Mouse (Mus musculus) hindbrain, postnatal 0 days (tissue): ENCODE results near the gene Pola1. TPM values are rescaled to one million over a fixed set of nuclear protein-coding genes. Genes with fewer than 3 reads are reported as not detected.

Experiments
- ATAC-seq: fragments of 200-750 bp; cut with Nextera tagmentation; 2 replicates; pipeline ENCODE4 v1.8.0; 2017; ENCODE audit warnings: mild to moderate bottlenecking, moderate TSS enrichment, moderate library complexity
- DNase-seq: peaks from one replicate; pipeline ENCODE4 v3.0.0-alpha.2; 2015; ENCODE audit warnings: low spot score
- H3K27ac ChIP-seq: fragments of 300-500 bp; sonication (generic); 2 replicates; pipeline ENCODE4 v1.5.1; 2014; ENCODE audit warnings: mild to moderate bottlenecking
- H3K27me3 ChIP-seq: fragments of 300-500 bp; sonication (generic); 2 replicates; pipeline ENCODE4 v1.6.1; 2014; ENCODE audit warnings: low read length, mixed read lengths; ENCODE audit not compliant: insufficient read depth
- H3K36me3 ChIP-seq: fragments of 300-500 bp; sonication (generic); 2 replicates; pipeline ENCODE4 v1.6.1; 2014; ENCODE audit warnings: low read length, mixed read lengths; ENCODE audit not compliant: insufficient read depth
- H3K4me1 ChIP-seq: fragments of 300-500 bp; sonication (generic); 2 replicates; pipeline ENCODE4 v1.6.1; 2014; ENCODE audit warnings: antibody characterized with exemption, low read length, mixed read lengths; ENCODE audit not compliant: insufficient read depth
- H3K4me2 ChIP-seq: fragments of 300-500 bp; sonication (generic); 2 replicates; pipeline ENCODE4 v1.6.1; 2014; ENCODE audit warnings: low read depth, mild to moderate bottlenecking, low read length, moderate library complexity, mixed read lengths
- H3K4me3 ChIP-seq: fragments of 300-500 bp; sonication (generic); 2 replicates; pipeline ENCODE4 v1.5.1; 2014; ENCODE audit warnings: low read length
- H3K9ac ChIP-seq: fragments of 300-500 bp; sonication (generic); replicated peaks from 2 replicates; pipeline ENCODE4 v1.6.1; 2014; ENCODE audit warnings: mild to moderate bottlenecking, low read length, moderate library complexity, mixed read lengths
- H3K9me3 ChIP-seq: fragments of 300-500 bp; sonication (generic); 2 replicates; pipeline ENCODE4 v1.6.1; 2016; ENCODE audit warnings: low read length, mixed read lengths
- CTCF ChIP-seq: IDR thresholded peaks from 2 replicates; pipeline ENCODE4 v1.5.1; 2016; ENCODE audit warnings: antibody characterized with exemption, control low read depth, low read depth
- WGBS: fragments of 180-500 bp; shearing (Covaris S2); extraction: QIAGEN DNeasy Blood & Tissue Kit; methylation state at CpG from one replicate; pipeline ENCODE4 v1.1.7; 2014; 5-methylcytosine and 5-hydroxymethylcytosine counted together
- polyA plus RNA-seq: library from polyadenylated mRNA; unstranded; fragments of >200 nt; fragmentation: Nextera tagmentation; extraction: Ambion mirVana; gene quantifications from 2 replicates; pipeline ENCODE4 v1.2.1, GENCODE M21; 2015
- total RNA-seq: library from RNA; depleted of rRNA; stranded (reverse); fragments of >200 nt; gene quantifications from 2 replicates; pipeline ENCODE4 v1.2.3, GENCODE M21; 2014

Gene Pola1
- total and polyA plus RNA-seq, 2 experiments from 2014 or later = 2.6 to 5.4 TPM

DNA sequence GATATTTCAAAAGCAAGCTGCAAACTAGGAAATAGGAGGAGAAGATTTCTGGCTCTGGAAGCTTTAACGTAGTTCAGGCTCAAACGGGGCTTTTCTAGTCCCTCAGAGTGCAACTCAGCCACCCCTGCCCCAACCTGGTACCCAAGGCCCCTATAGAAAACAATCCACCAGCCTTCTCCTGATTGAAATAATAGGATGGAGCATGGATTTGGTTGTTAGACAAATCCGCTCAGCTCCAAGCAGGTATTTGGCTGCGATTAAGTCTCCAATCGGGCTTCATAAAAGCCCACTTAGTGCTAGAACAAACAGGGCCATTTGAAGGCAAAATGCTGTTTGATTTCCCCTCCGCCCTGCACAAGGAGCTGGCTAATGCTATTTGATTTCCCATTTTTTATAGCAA is 339.9 kb downstream of the Pola1 start:
- DNase-seq (no peak), ATAC-seq (no peak)
- H3K27me3 ChIP-seq = peaks cover 43% of the 10 kb centered on the region
- H3K9me3 ChIP-seq = no peaks in the 10 kb centered on the region
- no peaks in the 10 kb centered on the region for H3K4me1 ChIP-seq
- no peaks in the 10 kb centered on the region for H3K36me3 ChIP-seq
- H3K4me2 ChIP-seq = no peak overlapping the region
- 26% methylated on average over 6 of the region's 6 CpGs for WGBS
- H3K9ac ChIP-seq = no peak overlapping the region
- H3K27ac ChIP-seq = no peak overlapping the region
- no peak for TF ChIP-seq CTCF
- H3K4me3 ChIP-seq = no peak overlapping the region

DNA sequence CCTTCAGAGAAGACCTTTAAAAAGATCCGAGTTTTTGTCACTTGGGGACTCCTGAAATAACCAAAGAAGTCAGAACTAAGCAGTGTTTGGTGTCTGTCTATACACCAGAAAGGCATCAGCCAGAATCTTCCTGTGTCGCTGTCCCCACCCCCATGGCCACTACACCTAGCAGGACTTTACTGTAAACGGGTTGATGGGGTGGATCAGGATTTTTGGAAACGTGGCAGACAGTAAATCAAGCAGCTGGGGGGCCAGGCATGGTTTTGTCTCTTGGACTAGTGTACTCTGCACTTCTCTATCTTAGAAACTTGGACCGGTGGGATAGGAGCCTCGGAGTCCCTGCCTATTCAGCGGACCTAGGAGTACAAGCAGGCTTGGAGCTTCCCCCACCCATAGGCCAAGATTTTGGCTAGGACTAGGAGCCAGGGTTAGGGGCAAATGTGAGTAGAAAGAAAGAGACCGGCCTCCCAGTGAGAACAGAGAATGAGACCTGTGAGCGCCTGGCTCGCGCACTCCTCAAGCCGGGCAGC is 342.0 kb downstream of the Pola1 start:
- Histone ChIP-seq H3K27ac (no peak overlapping the region), H3K4me3 (no peak overlapping the region), H3K4me1 (no peaks in the 10 kb centered on the region), H3K4me2 (no peak overlapping the region), H3K9me3 (0 out of 2 replicates have a peak, but pooled peaks cover 3% of the 10 kb centered on the region), H3K9ac (no peak overlapping the region), H3K36me3 (no peaks in the 10 kb centered on the region), H3K27me3 (peaks cover 37% of the 10 kb centered on the region)
- no peak for TF ChIP-seq CTCF
- no peak for DNase-seq
- no peak for ATAC-seq
- WGBS = 19% methylated on average over 12 of the region's 12 CpGs

GRCm38 (mm10) chrX:93289076-93289475 is 342.9 kb downstream of the Pola1 start:
- peak overlapping the region; percentile 51 for H3K4me2 ChIP-seq
- peaks cover 36% of the 10 kb centered on the region for H3K27me3 ChIP-seq
- H3K9ac ChIP-seq = no peak overlapping the region
- ATAC-seq = no peak
- H3K27ac ChIP-seq = no peak overlapping the region
- DNase-seq = no peak
- H3K9me3 ChIP-seq = 0 out of 2 replicates have a peak, but pooled peaks cover 3% of the 10 kb centered on the region
- H3K36me3 ChIP-seq = no peaks in the 10 kb centered on the region
- peak overlapping the region; percentile 29 for H3K4me3 ChIP-seq
- TF ChIP-seq CTCF = no peak
- no peaks in the 10 kb centered on the region for H3K4me1 ChIP-seq
- WGBS = 21% methylated on average over 37 of the region's 37 CpGs

DNA sequence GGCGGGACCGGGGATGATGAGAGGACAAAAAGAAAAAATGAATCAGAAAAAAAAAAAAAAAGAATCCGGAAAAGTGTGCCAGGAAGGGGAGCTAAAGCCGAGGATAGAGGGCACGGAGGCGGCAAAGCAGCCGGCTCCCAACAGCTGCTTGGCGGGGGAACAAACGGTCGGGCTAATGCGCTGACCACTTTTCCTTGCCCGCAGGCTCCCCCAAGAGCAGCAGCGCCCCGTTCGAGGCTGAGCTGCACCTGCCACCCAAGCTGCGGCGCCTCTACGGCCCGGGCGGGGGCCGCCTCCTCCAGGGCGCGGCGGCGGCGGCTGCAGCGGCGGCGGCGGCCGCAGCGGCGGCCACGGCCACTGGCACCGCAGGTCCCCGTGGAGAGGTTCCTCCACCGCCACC is 343.6 kb downstream of the Pola1 start:
- DNase-seq (no peak), ATAC-seq (no peak)
- no peaks in the 10 kb centered on the region for H3K4me1 ChIP-seq
- H3K27me3 ChIP-seq = peaks cover 37% of the 10 kb centered on the region
- WGBS = 33% methylated on average over 18 of the region's 37 CpGs
- peak overlapping the region; percentile 29 for H3K4me3 ChIP-seq
- H3K9ac ChIP-seq = no peak overlapping the region
- H3K9me3 ChIP-seq = 0 out of 2 replicates have a peak, but pooled peaks cover 3% of the 10 kb centered on the region
- no peak overlapping the region for H3K27ac ChIP-seq
- no peak for TF ChIP-seq CTCF
- H3K4me2 ChIP-seq = peak overlapping the region; percentile 51
- no peaks in the 10 kb centered on the region for H3K36me3 ChIP-seq

- Histone ChIP-seq H3K9me3 (0 out of 2 replicates have a peak, but pooled peaks cover 3% of the 10 kb centered on the region), H3K4me3 (peak within 1 kb of the TSS; percentile 6), H3K27ac (no peak within 1 kb of the TSS), H3K9ac (no peak within 1 kb of the TSS), H3K4me1 (no peaks in the 10 kb centered on the region), H3K27me3 (peaks cover 41% of the 10 kb centered on the region), H3K4me2 (0 out of 2 replicates have a peak within 1 kb of the TSS, but pooled peaks have one; percentile 21), H3K36me3 (no peaks in the 10 kb centered on the region)
- ATAC-seq (peak; percentile 91), DNase-seq (peak; percentile 77)
- 35% methylated on average over 31 of the region's 31 CpGs for WGBS
- no peak for TF ChIP-seq CTCF
These were observed 345.6 kb downstream of the Pola1 start, which contains the start of gene Arx for GRCm38 (mm10) chrX:93286291-93286893. Gene Arx, plus strand, starts transcription at chrX:93286445.

DNA sequence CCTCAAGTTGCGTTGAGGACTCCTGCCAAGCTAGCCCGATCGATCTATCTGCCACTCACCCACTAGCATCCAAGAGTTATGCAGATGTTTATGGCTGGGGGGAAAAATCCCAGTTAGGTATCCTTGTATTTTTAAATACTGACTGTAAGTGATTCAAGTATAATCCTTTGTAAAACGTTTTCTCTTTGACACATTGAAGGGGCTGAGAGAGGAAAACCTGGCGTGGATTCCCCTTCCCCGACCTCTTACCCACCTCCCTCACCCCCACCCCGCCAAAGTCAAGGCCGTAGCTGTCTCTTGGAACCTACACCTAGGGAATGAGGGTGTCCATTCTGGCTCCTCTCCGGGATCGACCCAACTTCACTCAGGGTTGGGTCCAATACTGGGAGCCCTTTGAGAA is 346.9 kb downstream of the Pola1 start:
- H3K9me3 ChIP-seq = 0 out of 2 replicates have a peak, but pooled peaks cover 3% of the 10 kb centered on the region
- peaks cover 45% of the 10 kb centered on the region for H3K27me3 ChIP-seq
- no peak overlapping the region for H3K4me3 ChIP-seq
- no peak for ATAC-seq
- 25% methylated on average over 10 of the region's 10 CpGs for WGBS
- TF ChIP-seq CTCF = no peak
- no peak overlapping the region for H3K27ac ChIP-seq
- no peaks in the 10 kb centered on the region for H3K4me1 ChIP-seq
- no peaks in the 10 kb centered on the region for H3K36me3 ChIP-seq
- no peak overlapping the region for H3K4me2 ChIP-seq
- no peak overlapping the region for H3K9ac ChIP-seq
- no peak for DNase-seq

GRCm38 (mm10) chrX:93281756-93282155 is 350.2 kb downstream of the Pola1 start:
- H3K4me3 ChIP-seq = no peak overlapping the region
- ATAC-seq (no peak), DNase-seq (no peak)

More at GRCm38 (mm10) chrX:93281756-93282155, 350.2 kb downstream of the Pola1 start:
- Histone ChIP-seq H3K27ac (no peak overlapping the region), H3K4me1 (no peaks in the 10 kb centered on the region), H3K9me3 (0 out of 2 replicates have a peak, but pooled peaks cover 2% of the 10 kb centered on the region), H3K36me3 (no peaks in the 10 kb centered on the region), H3K9ac (no peak overlapping the region), H3K4me2 (no peak overlapping the region), H3K27me3 (peaks cover 34% of the 10 kb centered on the region; the same call in 1 of the 2 replicates)
- TF ChIP-seq CTCF = no peak
- 16% methylated on average over 5 of the region's 5 CpGs for WGBS
